Mouse (Mus musculus) cortical plate, adult 2 months (tissue): ENCODE measurements around the gene Wdr91.

Experiments
- CTCF ChIP-seq: fragments of 200-500 bp; IDR thresholded peaks from 2 replicates; pipeline ENCODE4 v1.5.1; 2011; ENCODE audit warnings: mild to moderate bottlenecking, control low read depth, low read length; ENCODE audit not compliant: insufficient read depth; ENCODE audit errors: extremely low read depth
- POLR2A ChIP-seq: fragments of 200-500 bp; IDR thresholded peaks from 2 replicates; pipeline ENCODE4 v1.6.1; 2011; ENCODE audit warnings: mild to moderate bottlenecking, low read length, control low read depth; ENCODE audit not compliant: insufficient read depth; ENCODE audit errors: extremely low read depth

DNA sequence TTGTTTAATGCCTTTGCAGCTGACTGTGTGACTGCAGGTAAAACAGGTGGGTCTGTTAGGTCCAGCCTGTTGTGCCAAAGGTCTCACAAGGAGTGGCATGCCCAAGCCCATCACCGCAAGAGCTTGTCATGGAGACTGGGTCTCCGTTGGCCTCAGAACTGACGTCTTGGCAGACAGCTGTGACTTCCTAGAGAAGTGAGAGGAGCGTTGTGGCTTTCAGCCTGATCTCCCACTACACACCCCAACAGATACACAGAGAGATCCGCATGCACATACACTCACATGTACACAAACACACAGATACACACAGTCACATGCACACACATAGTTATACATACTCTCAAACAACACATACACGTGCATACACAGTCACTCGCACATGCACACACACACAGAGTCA, 40.8 kb upstream of the Wdr91 start:
- TF ChIP-seq CTCF (no peak), POLR2A (no peak)
